Mouse (Mus musculus) v-Abl transformed pro-B cells (cell line): Measurements from ENCODE around the gene Stbd1.

Source experiments
- in situ Hi-C, 2 experiments: fragments of 400-800 bp; cut with MboI; formaldehyde crosslinking; loops; one replicate each; pipeline ENCODE4 v1.15.1; 2025; ENCODE audit not compliant: unreplicated experiment in 2 of 2

The Stbd1 gene

DNA sequence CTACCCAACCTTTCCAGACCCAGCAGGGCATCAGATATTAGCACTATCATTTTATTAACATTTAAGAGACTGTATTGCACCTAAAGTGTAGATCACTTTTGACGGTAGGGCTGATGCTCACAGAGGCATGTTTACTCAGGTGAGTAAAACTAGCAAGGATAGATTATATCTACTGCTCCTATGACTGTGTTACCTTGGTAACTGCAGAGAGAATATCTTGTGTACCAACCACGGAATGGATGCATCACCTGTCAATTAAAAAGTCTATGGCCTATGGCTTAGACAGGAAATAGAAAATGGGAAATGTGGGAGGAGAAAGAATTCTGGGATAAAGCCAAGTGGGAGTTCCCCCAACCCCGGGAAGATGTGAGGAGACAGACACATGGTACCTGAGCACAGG lies 32.1 kb downstream of the Stbd1 start:
- in situ Hi-C loops: no loop called here

DNA sequence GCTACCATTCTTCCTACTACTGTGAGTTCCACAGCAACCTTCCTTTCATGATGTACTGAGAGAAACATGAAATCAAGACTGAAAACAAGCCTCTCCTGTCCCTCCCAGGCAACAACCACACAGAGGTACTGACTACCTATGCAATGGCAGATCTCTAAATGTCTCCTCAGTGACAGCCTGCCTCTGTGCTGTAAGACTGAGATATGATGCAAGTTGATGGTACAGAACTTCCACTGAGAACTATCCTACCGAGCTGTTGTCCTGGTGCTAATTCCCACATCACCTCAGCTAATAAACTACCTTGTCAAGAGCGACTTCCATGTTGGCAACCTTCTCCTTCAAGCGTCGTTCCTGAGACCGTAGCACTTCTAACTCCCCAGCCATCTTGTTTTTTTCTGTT lies 33.0 kb downstream of the Stbd1 start:
- in situ Hi-C loops: no loop called here

- in situ Hi-C loops: no loop called here
Observed at GRCm38 (mm10) chr5:92640861-92641260, 38.0 kb downstream of the Stbd1 start.
